Mouse (Mus musculus) layer of hippocampus, postnatal 25 days (tissue): ENCODE measurements around the gene Gm6882. TPM values are rescaled to one million over a fixed set of nuclear protein-coding genes. Genes with fewer than 3 reads are reported as not detected.
"Not testable (repeated sequence)": the region's sequence is repeated elsewhere in the genome, so short reads cannot be mapped to it uniquely, and the experiment has no call there.

Experiments used
- DNase-seq, 2 experiments: peaks; one replicate each; pipeline ENCODE4 v3.0.0; 2022; ENCODE audit warnings: mixed read lengths in 2 of 2, low spot score in 1 of 2; ENCODE audit errors: extremely low spot score in 1 of 2
- total RNA-seq, 2 experiments: library from RNA; stranded (reverse); gene quantifications; 2 replicates each; pipeline ENCODE4 v1.2.3; 2021

The Gm6882 gene
- not detected for total RNA-seq

DNA sequence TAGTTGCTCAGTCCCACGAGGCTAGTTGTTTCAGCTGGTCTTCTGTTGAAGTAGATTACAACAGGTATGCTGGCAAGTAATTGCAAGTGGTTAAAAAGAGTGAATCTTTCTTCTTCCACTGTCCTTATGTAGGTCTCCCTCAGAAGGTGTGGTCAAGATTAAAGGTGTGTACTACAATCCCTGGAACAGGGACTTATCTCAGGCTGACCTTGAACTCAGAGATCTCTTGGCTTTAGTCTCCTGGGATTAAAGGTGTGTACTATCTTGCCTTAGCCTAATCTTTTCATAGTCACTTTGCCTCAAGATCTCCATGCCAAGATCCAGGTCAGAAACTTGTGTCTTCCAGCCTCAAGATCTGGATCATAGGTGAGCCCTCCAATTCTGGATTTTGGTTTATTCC lies at the start of gene Gm6882:
TSS of gene Gm6882 (minus strand) at position 101 of the 400 bp plus-strand sequence.
- not testable (repeated sequence) for DNase-seq

Other genes with a start within 250 kb of the Gm6882 start
- gene Gm5157, start 242.3 kb downstream of the Gm6882 start, total RNA-seq = not detected
- not detected for gene Vmn1r124, start 172.1 kb downstream of the Gm6882 start, total RNA-seq
- not detected for gene Vmn1r125, start 160.6 kb downstream of the Gm6882 start, total RNA-seq
- not detected for gene Vmn1r126, start 131.3 kb downstream of the Gm6882 start, total RNA-seq
- not detected for gene Vmn1r127, start 112.9 kb downstream of the Gm6882 start, total RNA-seq
- gene Vmn1r128, start 83.4 kb downstream of the Gm6882 start, total RNA-seq = not detected
- gene Vmn1r129, start 71.5 kb downstream of the Gm6882 start, total RNA-seq = not detected
- not detected for gene Vmn1r130, start 79.0 kb upstream of the Gm6882 start, total RNA-seq
- not detected for gene Vmn1r131, start 113.3 kb upstream of the Gm6882 start, total RNA-seq
- not detected for gene Vmn1r132, start 181.3 kb upstream of the Gm6882 start, total RNA-seq